Mouse (Mus musculus): Measurements from ENCODE around the gene Cyp4v3.

DNA sequence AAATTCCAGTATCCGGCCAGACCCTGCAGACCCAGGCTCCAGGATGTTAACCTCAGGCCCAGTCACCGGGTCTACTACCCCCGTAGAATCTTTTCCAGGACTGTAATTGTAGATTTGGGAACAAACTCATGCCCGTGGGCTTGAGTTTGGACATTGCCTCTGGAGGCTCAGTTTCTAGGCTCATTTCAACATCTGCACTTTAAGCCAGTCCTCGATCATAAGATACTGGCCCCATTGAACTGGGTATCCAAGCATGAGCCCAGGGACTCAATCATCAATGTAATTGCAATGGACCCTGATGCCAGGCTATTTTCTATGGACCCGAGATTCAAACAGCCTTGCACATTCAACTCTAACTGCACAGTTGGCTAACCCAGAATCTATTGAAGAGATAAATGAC, 37.7 kb downstream of the Cyp4v3 start:
- TF ChIP-seq POLR2A (IDR thresholded peaks at IDR 0.05; ENCODE audit: low read depth, low read length) (no peak), CTCF (IDR thresholded peaks at IDR 0.05; ENCODE audit: borderline replicate concordance, insufficient read depth, low read length) (no peak)
